Mouse (Mus musculus): ENCODE measurements around the gene Ell2. TPM values are rescaled to one million over a fixed set of nuclear protein-coding genes. Genes with fewer than 3 reads are reported as not detected.

Gene Ell2
- polyA plus RNA-seq, 1 experiment from 2014 or later, result 1.6 TPM

DNA sequence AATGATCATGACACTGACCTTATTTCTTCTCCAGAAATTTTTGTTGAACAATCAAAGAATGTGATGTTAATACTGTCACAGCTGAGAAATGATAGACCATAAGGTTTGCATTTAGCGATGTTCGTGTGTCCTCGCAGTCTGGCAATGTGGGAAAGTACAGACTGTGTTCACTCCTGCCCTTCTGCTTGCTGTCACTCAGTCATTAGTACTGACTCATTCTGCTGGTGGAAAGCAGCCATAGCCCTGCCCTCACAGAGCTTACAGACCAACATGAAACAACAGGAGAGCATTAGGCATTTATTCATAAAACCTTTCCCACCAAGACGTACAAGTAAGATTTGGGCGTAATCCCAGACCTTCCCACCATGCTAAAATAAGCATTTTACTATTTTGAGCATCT lies 47.8 kb downstream of the Ell2 start:
- ATAC-seq, result peak; percentile 84
- H3K36me3 ChIP-seq (ENCODE audit: control insufficient read depth, insufficient read depth), result no peaks in the 10 kb centered on the region
- no peaks in the 10 kb centered on the region for H3K27me3 ChIP-seq (replicated peaks; ENCODE audit: control insufficient read depth, insufficient read depth, low read length)
- H3K4me1 ChIP-seq (replicated peaks; ENCODE audit: control insufficient read depth, insufficient read depth, low read length), result no peaks in the 10 kb centered on the region
- no peak overlapping the region for H3K4me3 ChIP-seq (replicated peaks; ENCODE audit: low read length)
- WGBS, result 68% methylated on average over 5 of the region's 5 CpGs
- H3K9me3 ChIP-seq (ENCODE audit: control insufficient read depth, low read length), result no peaks in the 10 kb centered on the region
- H3K27ac ChIP-seq (ENCODE audit: low read length), result no peak overlapping the region
- no peak overlapping the region for H3K4me2 ChIP-seq (ENCODE audit: low read length)
- no peak overlapping the region for H3K9ac ChIP-seq (replicated peaks; ENCODE audit: low read depth, low read length)

- ATAC-seq, result no peak
- H3K4me2 ChIP-seq (ENCODE audit: low read length), result no peak overlapping the region
- no peaks in the 10 kb centered on the region for H3K9me3 ChIP-seq (ENCODE audit: control insufficient read depth, low read length)
- no peaks in the 10 kb centered on the region for H3K36me3 ChIP-seq (ENCODE audit: control insufficient read depth, insufficient read depth)
- no peaks in the 10 kb centered on the region for H3K4me1 ChIP-seq (replicated peaks; ENCODE audit: control insufficient read depth, insufficient read depth, low read length)
- 91% methylated on average over 4 of the region's 4 CpGs for WGBS
- no peak overlapping the region for H3K27ac ChIP-seq (ENCODE audit: low read length)
- no peak overlapping the region for H3K9ac ChIP-seq (replicated peaks; ENCODE audit: low read depth, low read length)
- no peak overlapping the region for H3K4me3 ChIP-seq (replicated peaks; ENCODE audit: low read length)
- H3K27me3 ChIP-seq (replicated peaks; ENCODE audit: control insufficient read depth, insufficient read depth, low read length), result no peaks in the 10 kb centered on the region
Observed at GRCm38 (mm10) chr13:75760859-75761548, 54.4 kb downstream of the Ell2 start.

DNA sequence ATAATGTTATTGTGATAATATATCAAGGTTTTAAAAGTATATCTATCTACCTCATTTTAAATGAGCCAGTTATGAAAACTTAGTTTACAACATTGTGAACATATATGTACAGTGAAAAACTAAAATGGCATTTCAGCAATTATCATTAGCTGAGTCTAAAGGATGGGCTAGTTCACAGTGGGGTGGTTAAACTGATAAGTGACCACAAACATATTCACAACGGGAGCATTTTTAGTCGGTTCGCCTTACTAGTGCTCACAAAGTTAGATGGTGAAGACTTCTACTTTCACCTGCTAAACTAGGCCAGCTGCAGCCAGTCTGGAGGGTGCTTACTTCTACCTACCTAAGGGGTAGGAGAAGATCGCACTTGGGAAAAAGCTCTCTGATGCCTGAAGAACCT lies 56.2 kb downstream of the Ell2 start:
- no peaks in the 10 kb centered on the region for H3K4me1 ChIP-seq (replicated peaks; ENCODE audit: control insufficient read depth, insufficient read depth, low read length)
- no peaks in the 10 kb centered on the region for H3K9me3 ChIP-seq (ENCODE audit: control insufficient read depth, low read length)
- no peak overlapping the region for H3K4me3 ChIP-seq (replicated peaks; ENCODE audit: low read length)
- H3K27ac ChIP-seq (ENCODE audit: low read length), result no peak overlapping the region
- no peaks in the 10 kb centered on the region for H3K27me3 ChIP-seq (replicated peaks; ENCODE audit: control insufficient read depth, insufficient read depth, low read length)
- ATAC-seq, result no peak
- H3K36me3 ChIP-seq (ENCODE audit: control insufficient read depth, insufficient read depth), result no peaks in the 10 kb centered on the region
- no peak overlapping the region for H3K4me2 ChIP-seq (ENCODE audit: low read length)
- no peak overlapping the region for H3K9ac ChIP-seq (replicated peaks; ENCODE audit: low read depth, low read length)
- 96% methylated on average over 4 of the region's 4 CpGs for WGBS

DNA sequence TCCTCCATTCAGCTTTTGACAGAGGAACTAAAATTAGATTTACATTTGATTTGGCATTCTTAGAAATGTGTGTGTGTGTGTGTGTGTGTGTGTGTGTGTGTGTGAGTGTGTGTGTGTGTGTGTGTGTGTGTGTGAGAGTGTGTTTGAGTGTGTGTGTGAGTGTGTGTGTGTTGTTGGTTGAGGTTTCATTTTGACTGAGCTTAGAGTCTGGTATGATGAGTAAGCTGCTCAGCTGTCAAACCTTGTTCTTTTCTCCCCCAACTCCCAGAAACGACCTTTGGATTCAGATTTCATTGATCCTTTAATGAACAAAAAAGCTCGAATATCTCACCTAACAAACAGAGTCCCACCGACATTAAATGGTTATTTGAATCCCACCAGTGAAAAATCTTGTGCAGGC lies 56.7 kb downstream of the Ell2 start:
- no peak overlapping the region for H3K4me2 ChIP-seq (ENCODE audit: low read length)
- 42% methylated on average over 3 of the region's 3 CpGs for WGBS
- H3K9ac ChIP-seq (replicated peaks; ENCODE audit: low read depth, low read length), result no peak overlapping the region
- no peaks in the 10 kb centered on the region for H3K36me3 ChIP-seq (ENCODE audit: control insufficient read depth, insufficient read depth)
- no peaks in the 10 kb centered on the region for H3K9me3 ChIP-seq (ENCODE audit: control insufficient read depth, low read length)
- ATAC-seq, result no peak
- no peaks in the 10 kb centered on the region for H3K4me1 ChIP-seq (replicated peaks; ENCODE audit: control insufficient read depth, insufficient read depth, low read length)
- no peak overlapping the region for H3K4me3 ChIP-seq (replicated peaks; ENCODE audit: low read length)
- no peak overlapping the region for H3K27ac ChIP-seq (ENCODE audit: low read length)
- H3K27me3 ChIP-seq (replicated peaks; ENCODE audit: control insufficient read depth, insufficient read depth, low read length), result no peaks in the 10 kb centered on the region

DNA sequence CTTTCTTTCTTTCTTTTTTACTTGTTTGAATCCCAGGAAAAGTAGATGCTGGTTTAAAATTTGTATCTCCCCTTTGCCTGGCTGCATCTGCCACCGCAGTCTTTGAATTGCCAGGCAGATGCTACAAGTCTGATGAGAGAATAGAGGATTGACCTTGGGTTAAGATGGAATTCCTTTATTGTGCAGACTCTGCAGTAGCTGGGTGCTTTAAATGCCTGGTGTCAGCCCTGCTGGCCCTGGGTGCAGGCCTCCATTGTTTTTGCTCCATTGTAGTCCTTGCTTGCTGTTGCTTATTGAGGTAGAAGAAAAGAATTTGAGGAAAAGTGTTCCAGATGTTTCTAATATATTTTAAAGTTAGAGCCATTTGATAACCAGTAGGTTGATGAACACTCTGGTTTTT lies 59.2 kb downstream of the Ell2 start:
- Histone ChIP-seq H3K27ac (ENCODE audit: low read length) (no peak overlapping the region), H3K9me3 (ENCODE audit: control insufficient read depth, low read length) (no peaks in the 10 kb centered on the region), H3K9ac (replicated peaks; ENCODE audit: low read depth, low read length) (no peak overlapping the region), H3K4me1 (replicated peaks; ENCODE audit: control insufficient read depth, insufficient read depth, low read length) (no peaks in the 10 kb centered on the region), H3K4me3 (replicated peaks; ENCODE audit: low read length) (no peak overlapping the region), H3K27me3 (replicated peaks; ENCODE audit: control insufficient read depth, insufficient read depth, low read length) (no peaks in the 10 kb centered on the region), H3K4me2 (ENCODE audit: low read length) (no peak overlapping the region), H3K36me3 (ENCODE audit: control insufficient read depth, insufficient read depth) (no peaks in the 10 kb centered on the region)
- 21% methylated on average over 1 of the region's 1 CpGs for WGBS
- no peak for ATAC-seq

GRCm38 (mm10) chr13:75766238-75766637 lies 59.7 kb downstream of the Ell2 start:
- Histone ChIP-seq H3K27me3 (replicated peaks; ENCODE audit: control insufficient read depth, insufficient read depth, low read length) (no peaks in the 10 kb centered on the region), H3K27ac (ENCODE audit: low read length) (no peak overlapping the region), H3K4me1 (replicated peaks; ENCODE audit: control insufficient read depth, insufficient read depth, low read length) (no peaks in the 10 kb centered on the region), H3K9me3 (ENCODE audit: control insufficient read depth, low read length) (no peaks in the 10 kb centered on the region), H3K9ac (replicated peaks; ENCODE audit: low read depth, low read length) (no peak overlapping the region), H3K4me3 (replicated peaks; ENCODE audit: low read length) (no peak overlapping the region), H3K36me3 (ENCODE audit: control insufficient read depth, insufficient read depth) (no peaks in the 10 kb centered on the region), H3K4me2 (ENCODE audit: low read length) (no peak overlapping the region)
- no peak for ATAC-seq
- WGBS, result 11% methylated on average over 5 of the region's 5 CpGs

DNA sequence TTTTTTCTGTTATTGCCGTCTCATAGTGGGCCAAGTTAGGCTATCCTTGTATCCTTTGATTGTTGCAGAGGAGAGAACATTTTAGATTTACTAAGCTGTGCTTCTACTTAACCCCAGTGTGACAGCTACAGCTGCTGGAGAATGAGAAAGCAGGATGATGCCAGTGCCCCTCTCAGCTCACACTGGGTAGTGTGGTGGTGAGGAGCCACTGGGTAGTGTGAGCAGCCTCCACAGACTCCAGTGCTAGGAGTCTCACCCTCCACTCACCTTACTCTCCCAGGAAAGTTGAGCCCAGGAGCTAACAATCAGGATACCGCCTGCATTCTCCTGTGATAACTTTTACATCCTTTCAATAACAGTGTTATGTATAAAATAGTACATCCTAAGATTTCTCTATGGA lies 60.4 kb downstream of the Ell2 start:
- Histone ChIP-seq H3K27me3 (replicated peaks; ENCODE audit: control insufficient read depth, insufficient read depth, low read length) (no peaks in the 10 kb centered on the region), H3K4me1 (replicated peaks; ENCODE audit: control insufficient read depth, insufficient read depth, low read length) (no peaks in the 10 kb centered on the region), H3K27ac (ENCODE audit: low read length) (no peak overlapping the region), H3K4me2 (ENCODE audit: low read length) (no peak overlapping the region), H3K36me3 (ENCODE audit: control insufficient read depth, insufficient read depth) (no peaks in the 10 kb centered on the region), H3K9me3 (ENCODE audit: control insufficient read depth, low read length) (no peaks in the 10 kb centered on the region), H3K4me3 (replicated peaks; ENCODE audit: low read length) (no peak overlapping the region), H3K9ac (replicated peaks; ENCODE audit: low read depth, low read length) (no peak overlapping the region)
- WGBS, result 81% methylated on average over 2 of the region's 2 CpGs
- no peak for ATAC-seq

- Histone ChIP-seq H3K36me3 (ENCODE audit: control insufficient read depth, insufficient read depth) (no peaks in the 10 kb centered on the region), H3K9me3 (ENCODE audit: control insufficient read depth, low read length) (no peaks in the 10 kb centered on the region), H3K4me1 (replicated peaks; ENCODE audit: control insufficient read depth, insufficient read depth, low read length) (no peaks in the 10 kb centered on the region), H3K4me3 (replicated peaks; ENCODE audit: low read length) (no peak overlapping the region), H3K27ac (ENCODE audit: low read length) (no peak overlapping the region), H3K27me3 (replicated peaks; ENCODE audit: control insufficient read depth, insufficient read depth, low read length) (no peaks in the 10 kb centered on the region), H3K9ac (replicated peaks; ENCODE audit: low read depth, low read length) (no peak overlapping the region), H3K4me2 (ENCODE audit: low read length) (no peak overlapping the region)
- ATAC-seq, result no peak
- WGBS, result 90% methylated on average over 2 of the region's 2 CpGs
Observed at GRCm38 (mm10) chr13:75770744-75771143, 64.2 kb downstream of the Ell2 start.

- ATAC-seq, result no peak
- H3K9me3 ChIP-seq (ENCODE audit: control insufficient read depth, low read length), result no peaks in the 10 kb centered on the region
- H3K9ac ChIP-seq (replicated peaks; ENCODE audit: low read depth, low read length), result no peak overlapping the region
- H3K4me1 ChIP-seq (replicated peaks; ENCODE audit: control insufficient read depth, insufficient read depth, low read length), result no peaks in the 10 kb centered on the region
- no peak overlapping the region for H3K27ac ChIP-seq (ENCODE audit: low read length)
- H3K27me3 ChIP-seq (replicated peaks; ENCODE audit: control insufficient read depth, insufficient read depth, low read length), result no peaks in the 10 kb centered on the region
- WGBS, result 87% methylated on average over 4 of the region's 4 CpGs
- H3K36me3 ChIP-seq (ENCODE audit: control insufficient read depth, insufficient read depth), result no peaks in the 10 kb centered on the region
- H3K4me3 ChIP-seq (replicated peaks; ENCODE audit: low read length), result no peak overlapping the region
- no peak overlapping the region for H3K4me2 ChIP-seq (ENCODE audit: low read length)
Observed at GRCm38 (mm10) chr13:75771404-75771803, 64.8 kb downstream of the Ell2 start.

All from forebrain, embryonic 16.5 days (tissue).